Mouse (Mus musculus) heart, postnatal 0 days (tissue): ENCODE data around the gene Ppp1r12b.

Experiments
- CTCF ChIP-seq: IDR thresholded peaks from 2 replicates; pipeline ENCODE4 v1.5.1; 2016; ENCODE audit warnings: antibody characterized with exemption, control low read depth, low read depth
- EP300 ChIP-seq: IDR thresholded peaks from 2 replicates; pipeline ENCODE4 v1.6.1; 2016; ENCODE audit warnings: antibody characterized with exemption, low read depth

DNA sequence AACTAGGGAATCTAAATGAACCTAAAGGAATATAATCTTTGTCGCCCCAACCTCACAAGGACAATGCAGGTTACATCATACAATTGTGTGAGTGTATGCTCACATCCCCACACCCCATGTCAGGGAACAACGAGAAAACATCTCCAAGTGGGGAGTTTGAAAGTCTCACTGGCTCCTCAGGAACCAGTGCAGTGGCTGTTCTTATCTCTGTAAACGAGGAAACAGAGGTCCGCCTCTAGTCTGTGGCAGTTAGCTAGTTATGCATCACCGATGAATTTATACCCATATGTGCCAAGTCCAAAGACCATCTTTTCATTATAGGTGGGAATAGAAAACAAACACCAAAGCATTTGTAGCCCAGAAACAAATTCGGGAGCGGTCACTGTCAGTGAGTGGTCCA, 194.2 kb downstream of the Ppp1r12b start:
- no peak for TF ChIP-seq CTCF
- TF ChIP-seq EP300 = no peak
